Mouse (Mus musculus): Measurements from ENCODE around the gene Xylt1.

GRCm38 (mm10) chr7:117505791-117506190 lies 125.0 kb downstream of the Xylt1 start:
- TF ChIP-seq POLR2A (IDR thresholded peaks at IDR 0.05; ENCODE audit: control insufficient read depth, extremely low read depth, insufficient read depth, low read length, poor library complexity): no peak
- no peak for TF ChIP-seq CTCF (IDR thresholded peaks at IDR 0.05; ENCODE audit: borderline replicate concordance, control insufficient read depth, extremely low read depth, insufficient read depth, low read length, poor library complexity)

All from thymus, adult 2 months (tissue).